Mouse (Mus musculus): Measurements from ENCODE around the gene Gm48552.

DNA sequence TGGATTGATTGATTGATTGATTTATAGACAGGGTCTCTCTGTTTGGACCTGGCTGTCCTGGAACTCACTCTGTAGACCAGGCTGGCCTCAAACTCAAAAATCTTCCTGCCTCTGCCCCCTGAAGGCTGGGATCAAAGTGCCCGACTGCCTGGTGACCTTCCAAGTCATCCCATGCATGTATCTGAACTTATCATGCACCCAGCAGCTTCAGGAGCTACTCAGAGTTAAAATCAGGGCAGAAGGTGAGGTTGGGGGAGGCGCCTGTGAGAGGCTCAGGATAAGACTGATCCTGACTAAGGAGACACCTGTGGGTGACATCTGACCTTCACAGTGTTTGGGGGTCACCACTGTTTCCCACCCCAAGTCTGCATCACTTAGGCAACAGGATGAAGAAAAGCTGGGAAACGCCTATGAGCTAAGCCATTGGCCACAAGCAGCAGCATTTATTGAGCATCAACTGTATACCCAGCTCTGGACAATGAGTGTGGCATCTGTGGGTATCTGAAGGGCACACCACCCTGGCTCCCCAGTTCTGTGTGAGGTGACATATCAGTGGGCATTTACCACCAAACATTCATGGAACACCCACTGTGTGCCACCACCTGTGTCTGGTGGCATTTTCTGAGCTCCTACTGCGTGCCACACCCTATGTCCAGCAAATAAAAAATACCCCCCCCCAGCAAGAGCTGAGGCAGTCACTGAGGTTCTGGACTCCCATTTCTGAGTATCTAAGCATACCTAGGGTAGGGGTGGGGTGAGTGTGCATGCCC is 34.9 kb downstream of the Gm48552 start:
- no peak for TF ChIP-seq TAL1 (IDR thresholded peaks at IDR 0.05; ENCODE audit: low read length)
- no peak for TF ChIP-seq GATA1 (IDR thresholded peaks at IDR 0.05; ENCODE audit: low read length)

Data from erythroblast, embryonic 14.5 days (primary cell).